ENCODE assay signal across 8 mouse cellular contexts in genomic region chr14:122182220-122182619, GRCm38 (mm10). TPM values are rescaled to one million over a fixed set of nuclear protein-coding genes. Genes with fewer than 3 reads are reported as not detected.
DNase-seq lines count a peak whose midpoint lies in the region; ATAC-seq and TF ChIP-seq lines count a peak whose summit lies in the region.

No protein-coding gene starts in this region.

- 0 out of 2 replicates have a peak, but pooled peaks cover 3% of the 10 kb centered on the region for H3K27me3 ChIP-seq in heart, embryonic 12.5 days (replicated peaks)
- no peaks in the 10 kb centered on the region for H3K27me3 ChIP-seq in forebrain, postnatal 0 days (ENCODE audit: insufficient read depth, low read length)

- no peak for DNase-seq in heart, adult 8-10 months (ENCODE audit: low spot score)
- no peak for DNase-seq in ES-E14 (ENCODE audit: low read depth, low spot score)
- DNase-seq in forebrain, postnatal 0 days, result no peak
- DNase-seq in B cell, adult 2 months, result no peak
- DNase-seq in urinary bladder, postnatal 25 days (ENCODE audit: low spot score), result no peak
- no peak for DNase-seq in thymus, postnatal 4 days

- H3K9ac ChIP-seq in heart, embryonic 12.5 days, result no peak overlapping the region
- H3K9ac ChIP-seq in ES-E14 (ENCODE audit: insufficient read depth, low read depth, low read length, poor library complexity, severe bottlenecking), result no peak overlapping the region
- H3K9ac ChIP-seq in forebrain, postnatal 0 days, result no peak overlapping the region; the same call in 1 of the 2 replicates

- no peaks in the 10 kb centered on the region for H3K79me2 ChIP-seq in macrophage (ENCODE audit: inconsistent target)

- H3K9me3 ChIP-seq in heart, embryonic 12.5 days (replicated peaks), result no peaks in the 10 kb centered on the region
- H3K9me3 ChIP-seq in ES-E14 (ENCODE audit: control insufficient read depth, insufficient read depth, low read depth, low read length), result no peaks in the 10 kb centered on the region
- no peaks in the 10 kb centered on the region for H3K9me3 ChIP-seq in forebrain, postnatal 0 days (ENCODE audit: low read length)

- H3K36me3 ChIP-seq in heart, embryonic 12.5 days, result no peaks in the 10 kb centered on the region
- H3K36me3 ChIP-seq in ES-E14 (ENCODE audit: control insufficient read depth, insufficient read depth, low read length, poor library complexity, severe bottlenecking), result no peaks in the 10 kb centered on the region
- H3K36me3 ChIP-seq in forebrain, postnatal 0 days (ENCODE audit: insufficient read depth), result no peaks in the 10 kb centered on the region
- no peaks in the 10 kb centered on the region for H3K36me3 ChIP-seq in macrophage (ENCODE audit: inconsistent target)

- peak overlapping the region; percentile 89 for H3K4me3 ChIP-seq in heart, embryonic 12.5 days
- H3K4me3 ChIP-seq in ES-E14 (ENCODE audit: insufficient read depth in 1 of 2, low read depth in 1 of 2, low read length in 2 of 2, poor library complexity in 1 of 2, severe bottlenecking in 1 of 2), result peak overlapping the region; percentile 8 to 98
- H3K4me3 ChIP-seq in forebrain, postnatal 0 days (ENCODE audit: low read depth, low read length), result no peak overlapping the region; the same call in 1 of the 2 replicates
- peak overlapping the region; percentile 61 for H3K4me3 ChIP-seq in macrophage (ENCODE audit: inconsistent target)

- no peak overlapping the region for H3K27ac ChIP-seq in heart, embryonic 12.5 days (ENCODE audit: poor library complexity, severe bottlenecking)
- H3K27ac ChIP-seq in ES-E14 (ENCODE audit: insufficient read depth, low read depth, low read length, poor library complexity, severe bottlenecking) (no peak overlapping the region), macrophage (no peak overlapping the region)
- H3K27ac ChIP-seq in forebrain, postnatal 0 days (ENCODE audit: low read depth, low read length), result no peak overlapping the region

- peak overlapping the region; percentile 76 for H3K4me2 ChIP-seq in heart, embryonic 12.5 days
- peak overlapping the region; percentile 76; the same call in 1 of the 2 replicates for H3K4me2 ChIP-seq in forebrain, postnatal 0 days (ENCODE audit: low read depth)

- peaks cover 24% of the 10 kb centered on the region for H3K4me1 ChIP-seq in heart, embryonic 12.5 days (replicated peaks)
- peaks cover 6 to 8% of the 10 kb centered on the region in 2 experiments; a peak in 3 of 4 replicates for H3K4me1 ChIP-seq in ES-E14 (ENCODE audit: control insufficient read depth in 2 of 2, insufficient read depth in 2 of 2, low read length in 2 of 2, poor library complexity in 1 of 2)
- no peaks in the 10 kb centered on the region for H3K4me1 ChIP-seq in forebrain, postnatal 0 days (ENCODE audit: insufficient read depth)

- no peak for TF ChIP-seq CTCF in forebrain, postnatal 0 days (IDR thresholded peaks at IDR 0.05; ENCODE audit: low read depth)

- in situ Hi-C loops in ES-E14 (cut with MboI; ENCODE audit: low sequenced_read_pairs in 2 of 2, unreplicated experiment in 2 of 2), result no loop called here

- WGBS in heart, embryonic 12.5 days, result 68% methylated on average over 6 of the region's 6 CpGs
- 83% methylated on average over 6 of the region's 6 CpGs for WGBS in forebrain, postnatal 0 days
- 94% methylated on average over 6 of the region's 6 CpGs for WGBS in macrophage (ENCODE audit: missing documents)

- no peak for ATAC-seq in heart, embryonic 12.5 days (ENCODE audit: insufficient number of reproducible peaks, low FRiP score)
- ATAC-seq in forebrain, postnatal 0 days, result no peak

TF ChIP-seq in ES-E14, 5 proteins besides CTCF, POLR2A, EP300 and RAD21:
- TF ChIP-seq ZNF384 (IDR thresholded peaks at IDR 0.05; ENCODE audit: low read depth, low read length) (no peak), HCFC1 (IDR thresholded peaks at IDR 0.05; ENCODE audit: borderline replicate concordance, insufficient read depth, low read length) (no peak), ZC3H11A (IDR thresholded peaks at IDR 0.05; ENCODE audit: borderline replicate concordance, low read depth, low read length) (no peak), CHD2 (IDR thresholded peaks at IDR 0.05; ENCODE audit: low read depth, low read length) (no peak), MAFK (IDR thresholded peaks at IDR 0.05; ENCODE audit: insufficient read depth, low read depth, low read length) (no peak)

RNA-seq across cellular contexts. Expression of gene Clybl, which starts 0.7 kb away (rescaled TPM):
- polyA plus RNA-seq in heart, embryonic 12.5 days (2016; fragmentation: Nextera tagmentation; extraction: Ambion mirVana), result 70.3 and 72.8 TPM in 2 replicates
- total RNA-seq in heart, adult 8-10 months (2022), result 100 to 1,000 TPM; 129 to 140 (median 133) TPM
- total RNA-seq in ES-E14 (2012; rRNA removed), result 2.6 and 6.7 TPM in 2 replicates
- 10.6 TPM in 2 replicates for total RNA-seq in forebrain, postnatal 0 days (2014; rRNA removed)
- polyA plus RNA-seq in forebrain, postnatal 0 days (2015; fragmentation: Nextera tagmentation; extraction: Ambion mirVana), result 15.8 and 21.0 TPM in 2 replicates
- total RNA-seq in macrophage (2018; cell fraction: chromatin; rRNA removed), result 1 to 10 TPM in 24 of 26 experiments, not detected in 2; 1.0 to 4.2 (median 2.8) TPM
- 1 to 10 TPM; 3.7 to 6.5 (median 4.7) TPM for total RNA-seq in macrophage (2018; cell fraction: cytosol; rRNA removed)
- total RNA-seq in macrophage (2018; cell fraction: nucleus; rRNA removed), result 1 to 10 TPM; 1.2 to 4.5 (median 2.8) TPM
- 3.0 to 8.1 TPM (median 6.6 TPM) in 3 replicates for polyA plus RNA-seq in macrophage (2018)

Comparison
In these comparisons a context has a peak if more than half of its experiments do, and no peak if none do; other contexts are left out.
1. RNA of gene Clybl, which starts 0.7 kb away (total RNA-seq): 129 to 140 TPM in heart, adult 8-10 months; 10.6 TPM in forebrain, postnatal 0 days and 2.6 to 6.7 TPM in ES-E14; every median in the first group is over 10 times any median in the second.